Mouse (Mus musculus): Measurements from ENCODE around the gene Sall2. TPM values are rescaled to one million over a fixed set of nuclear protein-coding genes. Genes with fewer than 3 reads are reported as not detected.
A peak's percentile ranks its signal among the peaks of the same experiment; 100 is the strongest.
"Not testable (repeated sequence)": the region's sequence is repeated elsewhere in the genome, so short reads cannot be mapped to it uniquely, and the experiment has no call there.

Gene Sall2
- total RNA-seq, 2 experiments from 2014 or later = 43.1 TPM

DNA sequence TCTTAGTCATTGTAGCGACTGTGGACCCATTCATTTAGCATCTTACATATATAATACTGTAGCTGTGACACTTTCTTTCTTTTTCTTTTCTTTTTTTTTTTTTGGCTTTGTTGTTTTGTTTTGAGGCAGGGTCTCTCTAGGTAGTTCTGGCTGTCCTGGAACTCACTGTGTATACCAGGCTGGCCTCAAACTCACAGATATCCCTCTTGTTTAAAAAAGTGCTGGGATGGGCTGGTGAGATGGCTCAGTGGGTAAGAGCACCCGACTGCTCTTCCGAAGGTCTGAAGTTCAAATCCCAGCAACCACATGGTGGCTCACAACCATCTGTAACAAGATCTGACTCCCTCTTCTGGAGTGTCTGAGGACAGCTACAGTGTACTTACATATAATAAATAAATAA, 25.0 kb downstream of the Sall2 start:
- not testable (repeated sequence) for DNase-seq

DNA sequence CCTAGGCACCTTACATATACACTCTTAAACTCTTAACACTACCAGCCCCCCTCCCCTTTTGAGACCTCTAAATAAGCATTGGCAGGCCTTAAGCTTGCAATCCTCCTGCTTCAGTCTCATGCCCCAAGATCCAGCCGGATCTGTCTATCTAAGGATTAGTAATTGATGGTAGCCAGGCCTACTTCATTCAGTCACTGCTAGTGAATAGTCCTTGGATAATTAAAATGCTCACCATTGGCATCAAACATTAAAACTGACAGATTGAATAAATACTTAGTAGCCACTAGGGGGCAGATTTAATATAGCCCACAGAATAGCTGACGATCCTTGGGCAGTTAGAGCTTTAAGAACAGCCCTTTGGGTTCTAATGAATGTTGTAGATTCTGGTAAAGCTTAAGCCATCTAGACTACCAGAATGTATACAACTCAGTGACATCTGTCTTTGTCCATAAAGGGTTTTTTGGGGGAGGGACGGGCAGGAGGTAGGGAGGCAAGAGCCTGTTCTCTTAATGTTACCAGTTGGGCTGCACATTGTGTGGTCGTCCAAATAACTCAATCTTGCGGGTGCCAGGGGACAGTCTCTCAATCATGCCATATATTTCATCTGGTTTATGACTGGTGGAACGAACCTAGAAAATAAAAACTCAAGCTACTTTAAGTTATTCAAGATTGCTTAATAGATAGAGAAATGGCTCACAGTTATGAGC, 32.9 kb downstream of the Sall2 start:
- no peak for DNase-seq

DNA sequence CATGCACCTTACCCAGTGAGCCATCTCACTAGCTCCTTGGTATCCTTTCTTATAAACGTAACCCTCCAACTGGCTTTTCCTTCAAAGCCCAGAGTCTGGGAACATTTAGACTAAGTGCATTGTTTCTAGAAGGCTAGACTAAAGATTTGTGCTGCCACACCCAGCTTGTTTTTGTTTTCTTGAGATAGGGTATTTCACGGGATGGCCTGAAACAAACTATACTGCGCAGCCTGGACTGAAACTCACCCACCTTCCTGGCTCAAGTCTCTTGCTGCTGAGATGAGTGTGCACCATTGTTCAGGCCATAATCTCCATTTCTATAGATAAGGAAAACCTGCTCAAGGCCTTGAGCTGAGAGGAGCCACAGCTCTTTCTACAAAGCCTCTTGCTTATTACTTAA, 44.4 kb downstream of the Sall2 start:
- no peak for DNase-seq

DNA sequence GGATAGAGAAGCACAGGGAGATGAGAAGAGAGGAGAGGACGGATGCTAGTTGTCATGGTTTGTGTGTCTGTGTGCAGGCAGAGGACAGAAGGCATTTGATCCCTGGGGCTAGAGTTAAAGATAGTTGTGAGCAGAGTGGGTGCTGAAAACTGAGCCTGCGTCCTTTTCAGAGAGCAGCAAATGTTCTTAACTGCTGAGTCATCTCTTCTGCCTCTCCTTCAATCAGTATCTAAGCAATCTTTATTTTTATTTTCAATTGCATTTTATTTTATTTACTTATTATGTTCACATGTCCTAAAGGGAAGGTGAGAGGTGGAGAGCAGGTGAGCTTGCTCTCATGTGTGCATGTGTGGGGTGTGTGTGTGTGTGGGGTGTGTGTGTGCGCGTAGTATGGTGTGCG, 44.9 kb downstream of the Sall2 start:
- DNase-seq = no peak

DNA sequence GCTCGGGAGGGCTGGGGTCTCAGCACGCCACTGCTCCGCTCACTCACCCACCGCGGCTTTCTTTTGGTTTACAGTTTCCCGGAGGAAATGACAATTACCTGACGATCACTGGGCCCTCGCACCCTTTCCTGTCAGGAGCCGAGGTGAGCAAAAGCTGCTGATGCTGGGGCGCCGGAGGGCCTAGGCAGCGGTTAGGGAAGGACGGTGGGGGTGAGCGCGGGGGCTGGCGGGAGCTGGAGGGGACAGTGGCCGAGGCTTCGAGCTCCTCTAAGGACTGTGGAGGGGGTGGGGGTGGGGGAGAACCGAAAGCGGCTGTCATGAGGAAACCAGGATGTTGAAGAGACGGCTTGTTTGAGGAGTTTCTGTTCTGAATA, 48.8 kb downstream of the Sall2 start:
- no peak for DNase-seq

DNA sequence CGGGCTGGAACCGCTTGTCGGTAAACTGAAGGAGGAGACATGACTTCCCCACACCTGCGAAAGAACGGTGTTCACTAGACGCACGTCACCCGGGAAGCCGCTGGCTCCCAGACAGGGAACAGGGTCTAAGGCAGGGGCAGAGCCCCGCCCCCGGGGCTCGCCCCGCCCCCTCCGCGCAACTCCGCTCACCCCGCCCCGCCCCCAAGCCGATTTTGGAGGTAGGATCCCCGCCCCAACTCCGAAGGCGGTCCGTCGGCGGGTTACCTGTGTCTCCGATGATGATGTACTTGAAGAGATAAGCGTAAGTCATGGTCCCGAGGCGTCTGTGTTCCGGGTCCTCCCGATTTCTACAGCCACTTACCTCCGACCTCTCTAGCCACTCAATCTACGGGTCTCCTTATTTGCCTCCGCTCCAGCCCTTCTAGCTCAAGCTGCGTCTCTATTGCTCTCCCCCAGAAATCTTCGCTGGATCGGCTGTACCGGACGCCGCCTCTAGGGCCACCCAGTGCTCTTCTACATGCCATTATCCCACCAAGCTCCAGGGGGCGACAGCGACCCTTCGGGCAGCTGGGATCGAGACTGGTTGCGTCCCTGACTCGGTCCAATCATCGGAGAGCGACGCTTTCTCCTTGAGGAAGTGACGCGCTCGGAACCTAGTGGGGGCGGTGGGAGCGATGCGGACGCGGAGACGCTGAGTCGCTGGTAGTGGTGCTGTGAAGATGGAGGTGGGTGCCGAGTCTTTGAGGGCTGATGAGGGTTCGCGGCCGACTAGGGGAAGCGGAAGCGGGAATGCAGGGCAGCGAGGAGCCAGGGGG, 49.4 kb downstream of the Sall2 start, which contains the start of the genes Tox4 and Rab2b:
Gene Tox4, plus strand, starts transcription at position 215 of the 815 bp plus-strand sequence.
Gene Rab2b, minus strand, starts transcription at position 614 of the 815 bp plus-strand sequence.
- DNase-seq = peak; percentile 99 to 100

DNA sequence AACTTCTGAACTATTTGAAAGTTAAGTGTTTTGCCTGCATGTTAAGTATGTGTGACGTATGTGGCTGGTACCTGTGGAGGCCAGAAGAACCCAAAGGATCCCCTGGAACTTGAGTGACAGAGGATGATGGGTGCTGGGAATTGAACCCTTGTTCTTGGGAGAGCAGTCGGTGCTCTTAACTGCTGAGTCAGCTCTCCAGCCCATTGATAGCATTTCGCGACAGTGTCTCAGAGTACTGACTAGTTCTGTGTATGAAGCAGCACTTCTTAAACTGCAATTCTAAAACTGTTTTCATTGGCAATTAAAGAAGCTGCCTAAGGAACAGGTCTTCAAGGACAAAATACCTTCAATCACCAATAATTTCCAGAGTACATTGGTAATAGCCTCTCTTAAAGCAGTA, 51.4 kb downstream of the Sall2 start:
- DNase-seq = no peak

DNA sequence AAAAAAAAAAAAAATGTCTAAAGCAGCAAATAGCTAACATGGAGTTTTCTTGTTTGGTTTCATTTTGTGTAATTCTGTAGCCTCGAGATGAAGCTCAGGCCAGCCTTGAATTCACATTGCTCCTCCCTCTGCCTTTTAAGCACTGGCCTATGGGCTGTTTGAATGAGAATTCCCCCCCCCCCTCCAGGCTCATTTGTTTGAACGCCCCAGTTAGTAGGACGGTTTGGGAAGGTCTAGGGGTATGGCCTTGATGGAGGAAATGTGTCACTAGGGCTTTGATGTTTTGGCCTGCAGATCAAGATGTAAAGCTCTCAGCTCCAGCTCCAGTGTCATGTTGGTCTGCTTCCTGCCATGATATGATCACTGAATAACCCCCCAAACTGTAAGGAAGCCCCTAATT, 55.8 kb downstream of the Sall2 start:
- DNase-seq = no peak

Other genes with a start within 250 kb of the Sall2 start
- 100 to 1,000 TPM; 279 to 281 TPM for gene Hnrnpc, start 224.7 kb downstream of the Sall2 start, total RNA-seq (2021)
- 1 to 10 TPM; 1.1 to 2.3 TPM for gene Rpgrip1, start 218.1 kb downstream of the Sall2 start, total RNA-seq (2021)
- 10 to 100 TPM; 52.2 to 53.9 TPM for gene Supt16, start 131.3 kb downstream of the Sall2 start, total RNA-seq (2021)
- 100 to 1,000 TPM; 123 to 143 TPM for gene Chd8, start 71.0 kb downstream of the Sall2 start, total RNA-seq (2021)
- gene Tox4, start 49.6 kb downstream of the Sall2 start, total RNA-seq (2021) = 10 to 100 TPM; 58.3 to 63.0 TPM
- 10 to 100 TPM; 35.7 to 37.1 TPM for gene Rab2b, start 49.2 kb downstream of the Sall2 start, total RNA-seq (2021)
- 10 to 100 TPM; 49.8 to 54.0 TPM for gene Mettl3, start 23.6 kb downstream of the Sall2 start, total RNA-seq (2021)
- not detected for gene Olfr1513, start 27.6 kb upstream of the Sall2 start, total RNA-seq (2021)
- gene Olfr1512, start 50.4 kb upstream of the Sall2 start, total RNA-seq (2021) = not detected
- gene Olfr1511, start 68.6 kb upstream of the Sall2 start, total RNA-seq (2021) = not detected
- gene Olfr1510, start 85.6 kb upstream of the Sall2 start, total RNA-seq (2021) = not detected
- not detected for gene Olfr1509, start 114.2 kb upstream of the Sall2 start, total RNA-seq (2021)
- gene Olfr1508, start 138.7 kb upstream of the Sall2 start, total RNA-seq (2021) = not detected
- gene Olfr1507, start 167.0 kb upstream of the Sall2 start, total RNA-seq (2021) = not detected